Mouse (Mus musculus): ENCODE results near the gene Zfp592. TPM values are rescaled to one million over a fixed set of nuclear protein-coding genes. Genes with fewer than 3 reads are reported as not detected.
"Not testable (repeated sequence)": the region's sequence is repeated elsewhere in the genome, so short reads cannot be mapped to it uniquely, and the experiment has no call there.

The Zfp592 gene
- 10 to 100 TPM; 25.7 to 26.8 TPM for total RNA-seq (2021)

DNA sequence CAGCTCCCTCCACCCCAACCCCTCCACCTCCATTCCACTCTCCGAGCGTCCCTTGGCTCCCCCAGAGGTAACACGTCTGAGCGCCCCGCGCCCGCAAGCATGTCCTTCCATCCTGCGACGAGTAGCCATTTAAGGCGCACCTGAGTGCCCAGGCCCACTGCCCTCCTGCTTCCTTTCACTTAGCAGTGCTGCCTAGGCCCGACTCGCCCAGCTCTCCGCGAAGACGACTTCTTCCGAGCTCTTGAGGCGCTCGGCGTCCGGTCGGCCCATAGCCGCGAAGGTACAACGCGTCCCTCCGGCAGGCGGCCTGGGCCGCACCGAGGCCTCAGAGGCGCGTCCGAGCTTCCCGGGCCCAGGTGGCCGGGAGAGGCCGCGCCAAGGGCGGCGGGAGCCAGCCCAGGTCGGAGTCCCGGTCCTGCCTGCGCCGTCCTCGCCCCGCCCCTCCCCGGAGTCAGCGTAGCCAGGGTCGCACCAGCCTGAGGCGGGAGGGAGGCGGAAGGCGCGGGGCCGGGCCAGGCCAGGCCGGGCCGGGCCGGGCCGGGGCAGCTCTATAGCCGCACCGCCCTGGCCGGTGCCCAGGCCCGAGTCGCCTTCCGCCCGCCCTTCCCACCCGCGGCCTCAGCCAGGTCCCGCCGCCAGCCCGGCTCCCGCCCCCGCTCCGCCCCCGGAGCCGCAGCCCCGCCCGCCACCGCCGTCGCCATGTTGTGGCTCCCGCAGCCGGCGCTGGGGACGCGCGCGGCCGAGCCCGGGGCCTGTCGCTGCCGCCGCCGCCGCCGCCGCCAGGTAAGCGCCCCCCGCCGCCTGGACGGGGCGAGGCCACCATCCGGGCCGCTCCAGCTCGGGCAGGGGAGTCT, at the start of gene Zfp592:
TSS of gene Zfp592 (plus strand) at position 702 of the 854 bp plus-strand sequence.
- DNase-seq, result peak; percentile 85
- intact Hi-C loops (cut with DNase I), result no loop called here

DNA sequence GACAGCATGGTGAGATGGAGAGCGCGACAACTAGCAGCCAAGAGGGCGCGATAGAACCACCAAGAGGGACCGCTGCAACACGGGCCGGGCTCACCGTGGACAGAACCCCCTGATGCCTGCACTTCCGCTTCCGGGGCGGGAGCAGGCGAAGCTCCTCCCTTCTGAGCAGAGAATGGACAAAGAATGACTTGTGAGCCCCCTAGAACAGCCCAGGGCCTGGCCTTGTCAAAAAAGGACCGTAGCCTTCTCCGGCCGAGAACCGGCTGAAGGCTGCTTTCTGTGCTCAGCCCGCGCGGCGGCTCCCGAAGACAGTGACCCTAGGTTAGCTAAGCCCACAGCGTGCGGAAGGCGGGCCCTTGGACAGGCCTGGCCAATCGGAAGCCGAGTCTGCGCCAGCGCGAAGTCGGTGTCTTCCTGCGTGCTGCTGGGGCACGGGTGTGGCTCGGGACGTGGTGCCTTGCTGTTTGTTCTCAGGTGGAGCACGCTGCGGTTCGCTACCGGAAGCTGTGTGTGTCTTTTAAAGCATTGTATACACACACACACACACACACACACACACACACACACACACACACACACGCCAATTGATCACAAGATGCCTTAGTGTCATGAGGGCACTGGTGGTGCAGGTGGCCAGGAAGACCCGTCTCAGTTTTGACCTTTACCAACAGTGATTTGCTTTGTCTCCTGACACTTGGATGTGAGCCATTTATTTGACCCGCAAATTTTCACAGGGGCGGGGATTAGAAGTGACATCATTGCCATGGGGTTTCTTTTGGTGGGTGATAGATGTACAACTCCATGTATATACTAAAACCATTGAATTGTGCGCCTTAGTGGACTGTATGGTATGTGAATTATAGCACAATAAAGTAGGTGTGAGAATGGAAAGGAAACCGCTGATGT, 45.8 kb upstream of the Zfp592 start, which contains the start of gene Sec11a:
TSS of gene Sec11a (minus strand) at position 336 of the 906 bp plus-strand sequence.
- intact Hi-C loops (cut with DNase I), result no loop called here
- peak; percentile 94 for DNase-seq

DNA sequence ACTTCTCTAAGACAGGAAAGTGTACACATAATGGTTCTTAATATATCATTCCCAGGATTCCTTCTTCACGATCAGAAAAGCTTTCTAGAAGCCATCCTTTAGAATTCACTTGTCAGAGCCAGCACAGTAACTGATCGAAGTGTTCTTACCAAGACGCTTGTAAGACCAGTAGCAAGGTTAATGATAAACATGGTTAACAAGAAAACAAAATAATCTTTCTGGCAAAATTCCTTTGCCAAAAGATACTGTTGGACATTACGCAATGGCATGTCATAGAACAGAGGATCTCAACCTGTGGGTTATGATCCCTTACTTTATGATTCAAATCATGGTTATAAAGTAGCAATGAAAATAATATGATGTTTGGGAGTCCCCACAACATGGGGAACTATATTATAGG, 42.0 kb upstream of the Zfp592 start:
- intact Hi-C loops (cut with DNase I), result no loop called here
- no peak for DNase-seq

- no peak for DNase-seq
- intact Hi-C loops (cut with DNase I), result no loop called here
Observed at GRCm38 (mm10) chr7:80952140-80952539, 41.3 kb upstream of the Zfp592 start.

- no peak for DNase-seq
- intact Hi-C loops (cut with DNase I), result no loop called here
Observed at GRCm38 (mm10) chr7:80954251-80954650, 39.2 kb upstream of the Zfp592 start.

DNA sequence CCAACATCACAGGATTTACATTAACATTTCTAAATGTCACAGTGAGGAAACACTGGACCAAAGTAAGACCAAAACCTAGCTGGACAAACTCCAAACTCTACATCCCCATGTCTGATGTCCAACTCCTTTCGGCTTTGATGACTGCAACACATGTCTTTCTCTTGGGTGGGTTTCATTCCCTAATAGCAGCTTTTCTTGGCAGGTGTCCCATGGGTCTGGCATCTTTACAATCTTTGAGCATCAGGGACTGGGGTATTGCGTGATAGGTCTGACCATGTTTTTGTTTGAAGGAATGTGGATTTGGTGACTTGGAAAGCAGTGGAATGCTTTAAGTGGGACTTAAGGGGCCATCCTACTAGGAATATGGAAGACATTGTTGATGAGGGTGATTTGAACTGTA, 36.6 kb upstream of the Zfp592 start:
- intact Hi-C loops (cut with DNase I), result no loop called here
- peak; percentile 16 for DNase-seq

- intact Hi-C loops (cut with DNase I), result no loop called here
- DNase-seq, result no peak
Observed at GRCm38 (mm10) chr7:80959003-80959402, 34.5 kb upstream of the Zfp592 start.

GRCm38 (mm10) chr7:80962799-80963198, 30.7 kb upstream of the Zfp592 start:
- intact Hi-C loops (cut with DNase I), result no loop called here
- no peak for DNase-seq

DNA sequence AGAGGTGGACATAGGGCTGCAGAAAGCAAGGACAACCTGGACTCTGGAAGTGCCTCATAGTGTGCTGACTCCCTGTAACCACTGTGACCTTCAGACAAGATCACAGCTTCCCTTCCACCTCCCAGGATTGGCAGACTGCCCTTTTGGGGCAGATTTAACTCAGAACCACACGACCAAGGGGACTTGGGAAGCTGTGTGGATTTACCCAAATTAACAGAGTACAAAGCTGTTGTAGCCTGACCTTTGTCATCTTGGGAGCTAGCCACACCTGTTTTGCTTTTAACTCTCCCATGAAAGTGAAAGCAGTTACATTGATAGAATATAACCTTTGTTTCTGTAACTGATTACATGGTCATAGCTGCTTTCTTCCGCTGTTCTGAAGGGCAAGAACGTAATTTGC, 22.6 kb upstream of the Zfp592 start:
- no peak for DNase-seq
- intact Hi-C loops (cut with DNase I), result no loop called here

- no peak for DNase-seq
- intact Hi-C loops (cut with DNase I), result no loop called here
Observed at GRCm38 (mm10) chr7:80971419-80971818, 22.1 kb upstream of the Zfp592 start.

GRCm38 (mm10) chr7:80972082-80972481, 21.4 kb upstream of the Zfp592 start:
- no peak for DNase-seq
- intact Hi-C loops (cut with DNase I), result no loop called here

DNA sequence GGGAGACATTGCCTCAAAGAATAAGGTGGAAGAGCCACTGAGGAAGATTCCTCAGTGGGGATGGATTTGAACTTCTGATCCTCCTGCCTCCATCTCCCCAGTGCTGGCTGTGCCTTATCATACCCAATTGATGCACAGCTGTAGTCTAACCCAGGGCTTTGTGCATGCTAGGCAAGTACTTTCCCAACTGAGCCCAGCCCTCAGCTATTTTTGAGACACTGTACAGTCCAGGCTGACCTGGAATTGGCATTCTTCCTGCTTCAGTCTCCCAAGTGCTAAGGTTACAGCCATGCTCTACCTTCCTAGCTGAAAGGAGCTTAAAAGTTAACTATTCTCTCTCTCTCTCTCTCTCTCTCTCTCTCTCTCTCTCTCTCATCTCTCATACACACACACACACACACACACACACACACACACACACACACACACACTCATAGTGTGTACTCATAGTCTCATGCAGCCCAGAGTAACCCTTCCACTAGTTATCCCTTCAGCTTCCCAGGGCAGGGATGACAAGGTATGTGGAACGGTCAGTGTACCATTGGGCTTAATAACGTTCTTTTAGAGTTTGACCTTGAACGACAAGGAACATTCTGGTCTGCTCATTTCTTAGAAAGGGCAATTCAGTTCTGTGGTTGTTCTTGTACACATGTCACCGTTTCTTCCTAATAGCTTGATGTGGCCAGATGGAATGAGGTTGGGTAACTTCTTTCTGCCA, 20.4 kb upstream of the Zfp592 start:
- intact Hi-C loops (cut with DNase I); DNase-seq: not testable (repeated sequence)

DNA sequence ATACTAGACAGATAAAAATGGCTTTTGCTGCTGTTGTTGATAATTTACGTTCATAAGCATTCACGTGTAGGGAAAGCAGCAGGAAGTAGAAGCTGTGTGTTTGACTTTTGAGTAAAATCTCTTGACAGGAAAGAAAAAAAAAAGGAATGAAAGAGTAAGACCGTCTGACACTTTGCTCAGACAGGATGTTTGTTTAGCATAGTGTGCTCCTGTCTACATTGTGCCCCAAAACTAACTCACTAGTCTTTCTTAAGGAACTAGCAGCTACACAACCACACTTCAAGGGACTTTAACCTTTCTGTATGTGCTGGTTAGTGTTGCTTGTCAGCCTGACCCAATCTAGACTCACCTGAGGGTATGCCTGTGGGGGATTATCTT, 19.9 kb upstream of the Zfp592 start:
- DNase-seq; intact Hi-C loops (cut with DNase I): not testable (repeated sequence)

DNA sequence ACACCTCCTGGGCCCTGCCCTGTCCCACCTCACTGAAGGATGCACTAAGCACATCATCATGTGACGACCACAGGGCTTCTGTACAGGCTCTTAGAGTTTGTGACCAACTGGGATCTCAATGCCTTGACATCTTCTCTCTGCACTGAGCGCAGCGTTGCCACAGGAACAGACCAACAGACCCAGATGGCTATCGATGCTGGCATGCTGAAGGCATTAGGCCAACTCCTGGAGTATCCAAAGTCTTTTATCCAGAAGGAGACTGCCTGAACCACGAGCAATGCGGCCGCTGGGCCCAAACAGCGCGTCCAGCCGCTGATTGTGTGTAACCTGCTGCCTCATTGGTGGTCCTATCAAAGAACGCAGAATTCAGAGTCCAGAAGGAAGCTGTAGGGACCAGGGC, 12.9 kb upstream of the Zfp592 start:
- DNase-seq, result peak; percentile 42
- intact Hi-C loops (cut with DNase I), result no loop called here

- no peak for DNase-seq
- intact Hi-C loops (cut with DNase I), result no loop called here
Observed at GRCm38 (mm10) chr7:80986458-80987187, 6.9 kb upstream of the Zfp592 start.

- no peak for DNase-seq
- intact Hi-C loops (cut with DNase I), result no loop called here
Observed at GRCm38 (mm10) chr7:80987805-80988625, 5.5 kb upstream of the Zfp592 start.

DNA sequence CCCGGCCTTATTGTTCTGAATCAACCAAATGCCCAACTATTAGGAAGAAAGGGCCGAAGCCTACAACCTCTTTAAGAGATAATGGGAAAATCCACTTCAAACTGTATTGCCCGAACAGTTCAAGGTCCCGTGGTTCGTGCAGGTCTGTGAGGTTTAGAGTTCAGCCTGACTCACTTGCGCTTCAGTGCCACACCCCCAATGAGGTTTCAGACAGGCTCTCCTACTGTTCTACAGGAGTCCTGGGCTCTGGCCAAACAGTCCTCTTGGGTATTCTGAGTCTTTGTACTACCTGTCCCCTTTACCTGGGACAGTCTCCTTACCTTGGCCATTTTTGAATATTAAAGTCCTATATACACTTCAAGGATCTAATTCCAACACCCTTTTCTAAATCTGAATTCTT, 3.2 kb upstream of the Zfp592 start:
- DNase-seq, result no peak
- intact Hi-C loops (cut with DNase I), result no loop called here

DNA sequence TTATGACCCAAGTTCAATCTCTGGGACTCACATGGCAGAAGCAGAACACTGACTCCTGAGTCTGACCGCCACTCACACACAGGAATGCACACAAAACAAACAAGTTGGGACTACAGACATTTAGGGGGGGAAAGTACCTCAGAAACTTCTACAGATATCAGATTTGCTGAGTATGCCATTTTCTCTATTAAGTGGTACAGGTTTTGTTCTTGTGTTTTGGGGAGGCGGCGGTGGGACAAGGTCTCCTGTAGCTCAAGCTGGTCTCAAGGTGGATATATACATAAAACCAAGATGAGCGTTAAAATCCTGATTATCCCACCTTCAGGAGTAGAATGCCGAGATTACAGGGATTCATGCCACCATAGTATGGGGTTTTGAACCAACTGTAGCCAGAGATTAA, 1.9 kb upstream of the Zfp592 start:
- no peak for DNase-seq
- intact Hi-C loops (cut with DNase I), result no loop called here

DNA sequence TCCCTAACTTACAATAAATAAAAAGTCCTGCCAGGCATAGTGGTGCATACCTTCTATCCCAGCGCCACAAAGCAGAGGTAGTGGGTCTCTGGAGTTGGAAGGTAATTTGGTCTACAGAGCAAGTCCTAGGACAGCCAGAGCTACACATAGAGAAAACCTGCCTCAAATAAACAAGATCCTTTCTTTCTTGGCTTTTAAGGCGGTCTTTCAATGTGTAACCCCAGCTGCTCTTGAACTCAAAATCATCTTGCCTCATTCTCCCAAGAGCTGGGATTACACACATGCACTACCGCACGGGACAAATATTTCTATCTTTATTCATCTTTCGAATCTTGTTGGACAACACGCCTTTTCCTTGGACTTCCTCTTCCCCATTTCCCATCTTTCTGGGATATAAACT, 1.4 kb upstream of the Zfp592 start:
- no peak for DNase-seq
- intact Hi-C loops (cut with DNase I), result no loop called here

- no peak for DNase-seq
- intact Hi-C loops (cut with DNase I), result no loop called here
Observed at GRCm38 (mm10) chr7:80992631-80992979, 876 bp upstream of the Zfp592 start.
